Mouse (Mus musculus) ES-CJ7 (cell line): ENCODE measurements around the gene Dock7.
A peak's percentile ranks its signal among the peaks of the same experiment; 100 is the strongest.

Source experiments
- DNase-seq: peaks from one replicate; pipeline ENCODE4 v3.0.0; 2011; ENCODE audit warnings: low read depth, low spot score

Gene Dock7

GRCm38 (mm10) chr4:99120211-99121122 is at the start of gene Dock7:
TSS of gene Dock7 (minus strand) at chr4:99120915.
- peak; percentile 77 for DNase-seq

- no peak for DNase-seq
These were observed 48.2 kb upstream of the Dock7 start for GRCm38 (mm10) chr4:99168869-99169268.

- no peak for DNase-seq
These were observed 42.8 kb upstream of the Dock7 start for GRCm38 (mm10) chr4:99163547-99163946.

GRCm38 (mm10) chr4:99163001-99163400 is 42.3 kb upstream of the Dock7 start:
- DNase-seq = no peak

GRCm38 (mm10) chr4:99161457-99161971 is 40.8 kb upstream of the Dock7 start:
- DNase-seq = peak; percentile 91

GRCm38 (mm10) chr4:99160899-99161298 is 40.2 kb upstream of the Dock7 start:
- no peak for DNase-seq

GRCm38 (mm10) chr4:99160414-99160813 is 39.7 kb upstream of the Dock7 start:
- no peak for DNase-seq

- no peak for DNase-seq
These were observed 37.8 kb upstream of the Dock7 start for GRCm38 (mm10) chr4:99158495-99158894.

- no peak for DNase-seq
These were observed 36.1 kb upstream of the Dock7 start for GRCm38 (mm10) chr4:99156641-99157307.

GRCm38 (mm10) chr4:99151885-99152558 is 31.3 kb upstream of the Dock7 start:
- DNase-seq = no peak

- DNase-seq = no peak
These were observed 30.7 kb upstream of the Dock7 start for GRCm38 (mm10) chr4:99151434-99151833.

- DNase-seq = no peak
These were observed 22.6 kb upstream of the Dock7 start for GRCm38 (mm10) chr4:99143323-99143722.

GRCm38 (mm10) chr4:99141578-99141977 is 20.9 kb upstream of the Dock7 start:
- no peak for DNase-seq

- DNase-seq = no peak
These were observed 20.5 kb upstream of the Dock7 start for GRCm38 (mm10) chr4:99141171-99141570.

- no peak for DNase-seq
These were observed 17.4 kb upstream of the Dock7 start for GRCm38 (mm10) chr4:99137986-99138641.

- DNase-seq = no peak
These were observed 13.8 kb upstream of the Dock7 start for GRCm38 (mm10) chr4:99134522-99134921.

- DNase-seq = peak; percentile 64
These were observed 12.6 kb upstream of the Dock7 start for GRCm38 (mm10) chr4:99133326-99133725.

GRCm38 (mm10) chr4:99132686-99133085 is 12.0 kb upstream of the Dock7 start:
- DNase-seq = peak; percentile 30

GRCm38 (mm10) chr4:99131227-99131653 is 10.5 kb upstream of the Dock7 start:
- DNase-seq = no peak

GRCm38 (mm10) chr4:99123546-99123945 is 2.8 kb upstream of the Dock7 start:
- no peak for DNase-seq

- DNase-seq = no peak
These were observed 2.1 kb upstream of the Dock7 start for GRCm38 (mm10) chr4:99122786-99123185.
